Mouse (Mus musculus) forebrain, embryonic 10.5 days (tissue): ENCODE results near the gene Erg. TPM values are rescaled to one million over a fixed set of nuclear protein-coding genes. Genes with fewer than 3 reads are reported as not detected.
A peak's percentile ranks its signal among the peaks of the same experiment; 100 is the strongest.

ENCODE experiments used
- DNase-seq: peaks from one replicate; pipeline ENCODE4 v3.0.0-alpha.2; 2017; ENCODE audit warnings: low spot score; ENCODE audit errors: extremely low spot score
- H3K27ac ChIP-seq: fragments of 300-500 bp; sonication (generic); 2 replicates; pipeline ENCODE4 v1.5.1; 2016; ENCODE audit warnings: mild to moderate bottlenecking
- H3K27me3 ChIP-seq: fragments of 300-500 bp; sonication (generic); 2 replicates; pipeline ENCODE4 v1.6.1; 2016; ENCODE audit warnings: mild to moderate bottlenecking; ENCODE audit not compliant: poor library complexity, severe bottlenecking
- H3K36me3 ChIP-seq: fragments of 300-500 bp; sonication (generic); replicated peaks from 2 replicates; pipeline ENCODE4 v1.6.1; 2016; ENCODE audit warnings: mild to moderate bottlenecking, moderate library complexity
- H3K4me1 ChIP-seq: fragments of 300-500 bp; sonication (generic); 2 replicates; pipeline ENCODE4 v1.6.1; 2016
- H3K4me3 ChIP-seq: fragments of 300-500 bp; sonication (generic); 2 replicates; pipeline ENCODE4 v1.5.1; 2016; ENCODE audit warnings: mild to moderate bottlenecking, moderate library complexity
- H3K9me3 ChIP-seq: fragments of 300-500 bp; sonication (generic); 2 replicates; pipeline ENCODE4 v1.6.1; 2016; ENCODE audit warnings: mild to moderate bottlenecking, moderate library complexity
- WGBS: fragments of 180-500 bp; shearing (Covaris S2); methylation state at CpG from one replicate; pipeline ENCODE4 v1.1.7; 2016; 5-methylcytosine and 5-hydroxymethylcytosine counted together
- polyA plus RNA-seq: library from polyadenylated mRNA; unstranded; fragments of >200 nt; fragmentation: Nextera tagmentation; extraction: Ambion mirVana; gene quantifications from 2 replicates; pipeline ENCODE4 v1.2.1, GENCODE M21; 2016

Gene Erg
- polyA plus RNA-seq, 1 experiment from 2014 or later, result 1.9 TPM

DNA sequence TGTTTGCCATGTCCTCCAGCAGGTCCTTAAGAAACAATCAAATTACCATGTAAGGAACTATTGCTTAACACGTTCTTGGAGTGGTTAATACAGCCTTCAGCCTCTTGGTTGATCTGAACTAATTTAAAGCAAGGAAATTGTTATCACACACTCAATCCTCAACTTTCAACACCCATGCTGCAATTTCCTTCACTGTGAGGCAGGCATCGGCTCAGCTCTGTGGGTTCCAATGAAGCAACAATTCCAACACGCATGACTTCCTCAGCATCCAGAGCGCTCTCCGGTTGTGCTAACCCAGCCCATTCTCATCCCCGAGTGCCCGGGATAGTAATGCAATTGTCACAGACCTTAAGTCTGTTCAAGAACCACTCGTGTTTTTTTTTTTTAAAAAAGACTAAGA is 121.8 kb downstream of the Erg start:
- 71% methylated on average over 8 of the region's 8 CpGs for WGBS
- no peak overlapping the region for H3K4me3 ChIP-seq
- no peak for DNase-seq
- H3K27me3 ChIP-seq, result no peaks in the 10 kb centered on the region
- 0 out of 2 replicates have a peak, but pooled peaks cover 3% of the 10 kb centered on the region for H3K4me1 ChIP-seq
- H3K36me3 ChIP-seq, result no peaks in the 10 kb centered on the region
- H3K27ac ChIP-seq, result no peak overlapping the region
- no peaks in the 10 kb centered on the region for H3K9me3 ChIP-seq

DNA sequence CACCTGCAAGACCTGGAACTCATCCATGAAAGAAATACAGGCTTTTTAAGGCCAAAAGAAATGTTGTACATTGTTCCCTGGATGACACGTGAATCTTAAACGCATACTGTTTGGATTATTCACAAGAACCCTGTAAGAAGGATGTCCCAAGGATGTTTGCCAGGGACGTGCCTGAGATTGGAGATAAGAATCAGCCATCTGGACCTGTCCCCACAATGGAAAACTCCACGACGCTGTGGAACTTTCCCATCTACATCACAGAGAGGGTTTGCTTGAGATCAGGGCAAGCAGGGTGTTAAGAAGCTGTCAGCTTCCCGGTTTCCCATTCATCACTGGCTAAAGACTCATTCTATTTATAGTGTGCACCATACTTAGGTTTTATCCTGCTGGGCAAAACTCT is 122.6 kb downstream of the Erg start:
- Histone ChIP-seq H3K4me3 (no peak overlapping the region), H3K27ac (no peak overlapping the region), H3K4me1 (0 out of 2 replicates have a peak, but pooled peaks cover 3% of the 10 kb centered on the region), H3K9me3 (no peaks in the 10 kb centered on the region), H3K36me3 (no peaks in the 10 kb centered on the region), H3K27me3 (no peaks in the 10 kb centered on the region)
- no peak for DNase-seq
- 78% methylated on average over 6 of the region's 6 CpGs for WGBS

DNA sequence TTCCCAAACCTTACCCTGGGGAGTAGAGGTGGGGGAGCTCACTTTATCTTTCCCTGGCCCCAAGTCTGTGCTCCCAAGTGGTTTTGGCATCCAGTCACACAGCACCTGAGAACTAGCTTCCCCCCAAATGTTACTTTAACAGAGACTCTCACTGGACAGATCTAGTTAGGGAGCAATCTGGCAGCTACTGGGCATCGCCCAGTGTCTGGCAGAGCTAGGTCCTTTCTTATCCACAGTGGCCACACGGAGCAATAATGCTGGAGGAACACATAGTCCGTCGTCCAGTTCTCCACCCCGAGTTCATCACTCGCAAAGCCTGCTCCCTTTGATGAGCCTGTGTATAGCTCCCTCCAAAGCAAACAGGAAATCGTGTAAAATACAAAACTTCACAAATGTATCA is 124.5 kb downstream of the Erg start:
- Histone ChIP-seq H3K27me3 (no peaks in the 10 kb centered on the region), H3K27ac (no peak overlapping the region), H3K4me1 (0 out of 2 replicates have a peak, but pooled peaks cover 3% of the 10 kb centered on the region), H3K4me3 (no peak overlapping the region), H3K36me3 (no peaks in the 10 kb centered on the region), H3K9me3 (no peaks in the 10 kb centered on the region)
- WGBS, result 86% methylated on average over 7 of the region's 7 CpGs
- no peak for DNase-seq

DNA sequence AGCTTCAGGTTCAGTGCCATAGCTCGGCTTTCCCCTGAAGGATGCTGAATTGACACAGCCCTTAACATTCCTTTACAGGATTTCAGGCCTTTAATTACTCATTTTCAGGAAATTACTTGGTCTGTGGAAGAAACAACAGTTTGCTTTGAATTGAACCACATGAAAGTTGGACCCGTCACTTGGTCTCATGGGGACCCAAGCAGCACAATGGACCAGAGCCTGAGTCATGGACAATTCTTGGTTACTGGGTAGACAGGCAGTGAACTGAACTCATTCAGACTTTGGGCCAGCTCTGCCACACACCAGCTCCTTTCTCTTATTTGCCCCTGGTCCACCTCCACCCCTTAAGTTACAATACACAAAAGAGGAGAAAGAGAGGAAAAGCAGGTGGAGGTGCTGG is 126.1 kb downstream of the Erg start:
- Histone ChIP-seq H3K4me3 (no peak overlapping the region), H3K9me3 (no peaks in the 10 kb centered on the region), H3K27ac (no peak overlapping the region), H3K4me1 (0 out of 2 replicates have a peak, but pooled peaks cover 3% of the 10 kb centered on the region), H3K27me3 (no peaks in the 10 kb centered on the region), H3K36me3 (no peaks in the 10 kb centered on the region)
- WGBS, result 84% methylated on average over 2 of the region's 2 CpGs
- DNase-seq, result no peak

DNA sequence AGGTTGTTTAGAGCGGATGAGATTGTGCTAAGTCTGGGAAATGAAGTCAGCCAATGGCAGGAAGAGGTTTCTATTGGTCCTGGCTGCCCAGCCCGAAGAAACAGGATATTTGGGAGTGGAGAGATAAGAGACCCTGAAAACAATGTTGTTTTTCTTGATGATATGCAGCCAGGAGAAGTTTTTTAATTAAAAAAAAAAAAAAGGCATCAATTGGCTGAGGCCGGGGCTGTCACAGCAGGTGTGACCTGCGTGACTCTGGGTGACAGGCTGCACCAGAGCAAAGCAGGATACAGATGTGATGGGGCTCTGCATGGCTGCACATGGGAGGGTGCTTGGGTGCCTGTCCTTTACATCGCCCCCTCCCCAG is 127.1 kb downstream of the Erg start:
- H3K4me1 ChIP-seq, result 0 out of 2 replicates have a peak, but pooled peaks cover 3% of the 10 kb centered on the region
- WGBS, result 88% methylated on average over 5 of the region's 5 CpGs
- H3K36me3 ChIP-seq, result no peaks in the 10 kb centered on the region
- no peak overlapping the region for H3K27ac ChIP-seq
- H3K4me3 ChIP-seq, result no peak overlapping the region
- no peaks in the 10 kb centered on the region for H3K9me3 ChIP-seq
- no peak for DNase-seq
- no peaks in the 10 kb centered on the region for H3K27me3 ChIP-seq

DNA sequence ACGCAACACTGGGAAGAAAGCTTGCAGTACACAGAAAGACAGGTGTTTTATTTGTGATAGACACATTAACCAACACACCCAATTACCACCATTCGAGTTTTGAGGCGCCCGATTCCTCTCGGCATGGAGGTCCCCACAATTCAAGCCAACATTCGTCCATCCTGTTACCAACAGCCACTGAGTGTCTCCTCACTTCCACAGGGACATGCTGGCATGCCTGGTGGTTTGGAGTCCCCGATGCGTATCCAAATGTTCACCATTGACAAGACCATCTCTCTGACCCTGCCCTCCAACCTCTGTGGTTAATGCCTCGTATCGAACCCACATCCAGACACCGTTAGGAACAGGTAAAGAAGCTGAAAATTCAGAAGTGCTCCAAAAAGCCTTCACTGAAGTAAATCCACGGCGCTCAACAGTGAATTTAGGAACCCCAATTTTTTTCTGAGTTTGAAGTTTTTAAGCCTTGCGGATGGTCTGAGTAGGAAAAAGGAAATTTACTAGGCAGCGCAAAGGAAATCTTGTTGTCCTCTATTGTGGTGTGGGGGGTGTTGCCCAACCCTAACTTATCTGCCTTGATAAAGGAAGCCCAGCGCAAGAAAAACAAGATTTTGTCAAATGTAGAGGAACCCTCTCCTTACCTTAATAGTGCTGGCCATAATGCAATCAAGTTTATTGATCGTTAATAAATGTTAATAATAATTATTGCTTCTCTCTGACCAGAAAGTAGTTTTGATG is 127.6 kb downstream of the Erg start:
- peak overlapping the region; percentile 4 for H3K4me3 ChIP-seq
- WGBS, result 93% methylated on average over 17 of the region's 17 CpGs
- H3K4me1 ChIP-seq, result 0 out of 2 replicates have a peak, but pooled peaks cover 3% of the 10 kb centered on the region
- H3K27ac ChIP-seq, result 0 out of 2 replicates have a peak overlapping the region, but pooled peaks have one; percentile 9
- no peak for DNase-seq
- H3K27me3 ChIP-seq, result no peaks in the 10 kb centered on the region
- no peaks in the 10 kb centered on the region for H3K9me3 ChIP-seq
- no peaks in the 10 kb centered on the region for H3K36me3 ChIP-seq

DNA sequence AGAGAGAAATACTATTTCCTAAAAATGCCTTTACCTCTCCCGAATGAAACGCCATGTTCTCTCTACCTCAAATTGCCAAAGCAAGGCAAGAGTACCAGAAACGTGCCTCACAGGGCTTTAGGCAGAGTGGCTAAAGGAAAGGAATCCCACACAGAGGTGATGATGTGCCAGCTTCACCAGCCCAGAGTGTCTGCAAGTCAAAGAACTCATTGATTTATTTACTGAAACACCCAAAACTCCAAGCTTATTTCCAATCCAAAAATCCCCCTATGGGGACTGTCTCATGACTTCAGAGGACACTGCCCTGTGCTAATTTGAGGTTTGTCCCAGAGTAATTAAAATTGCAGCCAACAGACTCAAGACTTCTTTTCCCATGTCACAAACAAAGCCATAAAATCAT is 129.4 kb downstream of the Erg start:
- Histone ChIP-seq H3K27ac (no peak overlapping the region), H3K36me3 (no peaks in the 10 kb centered on the region), H3K9me3 (no peaks in the 10 kb centered on the region), H3K27me3 (no peaks in the 10 kb centered on the region), H3K4me3 (peak overlapping the region; percentile 10; the same call in 1 of the 2 replicates), H3K4me1 (0 out of 2 replicates have a peak, but pooled peaks cover 3% of the 10 kb centered on the region)
- 90% methylated on average over 3 of the region's 3 CpGs for WGBS
- no peak for DNase-seq

DNA sequence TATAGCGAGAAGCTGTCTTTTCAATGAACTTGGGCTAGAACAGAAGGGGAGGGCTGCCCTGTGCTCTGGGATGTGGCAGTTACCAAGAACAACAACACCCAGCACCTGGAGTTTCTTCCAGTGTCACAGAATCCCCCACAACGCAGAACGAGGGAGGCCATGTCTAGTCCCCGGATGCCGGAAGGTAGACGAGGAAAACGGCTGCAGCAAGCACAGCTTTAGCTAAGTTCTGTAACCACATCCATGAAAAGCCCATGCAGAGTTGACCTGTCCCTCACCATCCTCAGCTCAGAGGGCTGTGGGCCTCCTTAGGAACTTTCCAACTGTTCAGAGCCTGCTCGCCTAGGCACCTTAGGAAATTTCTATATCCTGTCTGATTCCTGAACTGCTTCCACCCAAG is 130.5 kb downstream of the Erg start:
- Histone ChIP-seq H3K4me1 (no peaks in the 10 kb centered on the region), H3K36me3 (no peaks in the 10 kb centered on the region), H3K9me3 (no peaks in the 10 kb centered on the region), H3K27me3 (no peaks in the 10 kb centered on the region), H3K4me3 (no peak overlapping the region; the same call in 1 of the 2 replicates), H3K27ac (no peak overlapping the region)
- DNase-seq, result no peak
- WGBS, result 90% methylated on average over 8 of the region's 8 CpGs

DNA sequence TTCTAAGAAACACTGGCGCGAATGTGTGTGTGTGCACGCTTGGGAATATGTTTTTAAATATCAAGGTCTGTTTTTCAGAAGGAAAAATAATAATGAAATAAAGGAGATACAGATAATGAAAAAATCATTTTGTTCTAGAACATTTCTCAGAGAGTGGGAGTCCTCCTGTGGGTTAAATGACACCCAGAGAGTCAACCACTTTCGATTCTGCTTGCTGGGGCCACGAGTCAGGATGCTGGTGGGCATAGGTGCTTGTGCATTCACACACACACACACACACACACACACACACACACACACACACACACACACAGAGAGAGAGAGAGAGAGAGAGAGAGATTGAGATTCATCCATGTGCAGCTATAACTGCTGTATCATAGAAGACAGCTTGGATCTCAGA is 130.9 kb downstream of the Erg start:
- Histone ChIP-seq H3K36me3 (no peaks in the 10 kb centered on the region), H3K9me3 (no peaks in the 10 kb centered on the region), H3K27me3 (no peaks in the 10 kb centered on the region), H3K27ac (no peak overlapping the region), H3K4me1 (no peaks in the 10 kb centered on the region), H3K4me3 (no peak overlapping the region)
- DNase-seq, result no peak
- 97% methylated on average over 5 of the region's 5 CpGs for WGBS

DNA sequence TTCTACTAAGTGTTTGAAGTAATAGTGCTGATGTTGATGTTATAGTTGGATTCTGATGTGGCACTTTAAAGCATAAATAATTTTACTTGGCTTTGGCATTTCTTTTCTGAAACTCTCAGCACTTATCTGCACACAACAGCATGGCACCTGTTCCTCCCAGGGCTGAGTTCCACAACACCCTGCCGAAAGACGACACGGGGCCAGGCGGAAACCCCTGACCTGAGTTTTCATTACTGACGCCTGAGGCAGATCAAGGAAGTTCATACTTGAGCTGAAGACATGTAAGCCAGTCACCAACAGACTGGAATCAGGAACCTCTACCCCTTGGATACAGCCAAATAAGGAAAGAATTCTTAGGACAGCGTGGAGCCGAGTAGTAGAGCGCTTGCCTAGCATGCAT is 134.0 kb downstream of the Erg start:
- no peaks in the 10 kb centered on the region for H3K9me3 ChIP-seq
- no peak overlapping the region for H3K4me3 ChIP-seq
- WGBS, result 97% methylated on average over 8 of the region's 8 CpGs
- H3K4me1 ChIP-seq, result peaks cover 3% of the 10 kb centered on the region; the same call in 1 of the 2 replicates
- no peaks in the 10 kb centered on the region for H3K27me3 ChIP-seq
- H3K27ac ChIP-seq, result no peak overlapping the region
- H3K36me3 ChIP-seq, result no peaks in the 10 kb centered on the region
- no peak for DNase-seq

DNA sequence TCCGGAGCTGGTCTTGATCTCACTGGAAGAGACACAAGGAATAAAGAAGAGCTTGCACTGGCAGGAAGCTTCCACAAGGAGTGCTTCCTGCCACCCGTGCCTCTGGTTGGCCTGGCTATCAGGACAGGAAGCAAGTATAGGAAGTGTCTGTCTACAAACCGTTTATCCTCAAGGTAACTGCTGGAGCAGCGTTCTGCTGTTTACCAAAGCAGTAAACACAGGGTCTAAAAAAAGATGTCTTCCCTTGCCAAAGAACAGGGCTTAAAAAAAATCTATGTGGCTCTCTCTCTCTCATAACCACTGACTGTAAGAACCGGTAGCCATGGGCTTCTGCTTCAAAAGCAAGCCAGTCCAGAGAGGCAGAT is 137.1 kb downstream of the Erg start:
- Histone ChIP-seq H3K4me3 (no peak overlapping the region), H3K27me3 (no peaks in the 10 kb centered on the region), H3K27ac (0 out of 2 replicates have a peak overlapping the region, but pooled peaks have one; percentile 20), H3K4me1 (peaks cover 3% of the 10 kb centered on the region; the same call in 1 of the 2 replicates), H3K9me3 (no peaks in the 10 kb centered on the region), H3K36me3 (no peaks in the 10 kb centered on the region)
- WGBS, result 87% methylated on average over 5 of the region's 5 CpGs
- no peak for DNase-seq

DNA sequence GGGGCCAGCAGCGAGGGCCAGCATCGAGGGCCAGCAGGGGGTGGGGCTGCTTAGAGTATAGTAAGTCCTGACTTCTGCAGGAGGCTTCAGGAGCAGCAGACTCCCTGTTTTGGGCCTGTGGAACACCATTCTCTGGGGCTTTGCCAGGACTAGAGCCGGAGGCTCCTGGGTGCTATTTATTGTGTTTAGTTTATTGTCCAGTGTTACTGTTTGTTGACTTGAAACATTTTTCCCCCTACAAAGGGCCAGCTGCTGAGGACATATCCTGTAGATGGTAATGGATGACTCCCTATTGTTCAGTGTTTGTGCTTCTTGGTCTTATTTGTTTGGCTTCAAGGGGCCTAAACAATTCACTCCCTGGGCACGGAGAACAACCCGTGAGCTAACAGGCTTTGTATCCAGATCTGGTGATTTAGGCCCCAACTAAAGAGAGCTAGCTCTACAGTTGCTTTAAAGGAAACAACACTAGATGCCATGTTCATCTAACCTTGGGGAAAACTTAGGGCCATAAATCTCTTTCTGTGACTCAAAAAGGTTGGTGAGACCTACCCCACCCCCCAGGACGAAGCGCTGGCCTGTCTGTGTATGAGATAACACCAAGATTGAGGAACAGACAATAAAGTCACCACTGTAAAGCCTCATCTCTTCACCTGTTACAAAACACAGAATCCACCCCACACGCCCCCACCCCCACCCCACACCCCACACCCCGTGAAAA is 137.6 kb downstream of the Erg start:
- Histone ChIP-seq H3K4me3 (no peak overlapping the region), H3K4me1 (peaks cover 3% of the 10 kb centered on the region; the same call in 1 of the 2 replicates), H3K27ac (0 out of 2 replicates have a peak overlapping the region, but pooled peaks have one; percentile 20), H3K9me3 (no peaks in the 10 kb centered on the region), H3K36me3 (no peaks in the 10 kb centered on the region), H3K27me3 (no peaks in the 10 kb centered on the region)
- no peak for DNase-seq
- WGBS, result 79% methylated on average over 9 of the region's 9 CpGs

DNA sequence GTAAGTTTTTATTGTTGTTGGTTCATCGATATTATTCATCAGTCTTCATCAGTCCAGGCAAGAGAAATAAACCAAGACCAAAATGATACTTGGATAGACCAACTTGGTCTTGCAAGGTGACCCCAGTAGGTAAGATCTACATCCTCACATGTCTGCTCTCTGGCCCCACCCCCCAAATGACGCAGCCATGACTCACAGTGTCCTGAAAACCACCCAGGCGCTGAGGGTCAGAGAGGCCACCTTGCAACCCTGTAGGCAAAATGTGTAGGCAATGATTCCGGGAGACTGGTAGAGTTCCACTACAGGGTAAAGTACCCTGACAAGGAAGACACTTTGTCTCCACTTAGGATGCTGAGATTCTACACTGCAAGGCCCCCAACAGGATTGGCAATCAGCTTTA is 138.5 kb downstream of the Erg start:
- peaks cover 3% of the 10 kb centered on the region; the same call in 1 of the 2 replicates for H3K4me1 ChIP-seq
- WGBS, result 89% methylated on average over 4 of the region's 4 CpGs

More for the DNA sequence above, 138.5 kb downstream of the Erg start:
- no peak for DNase-seq
- Histone ChIP-seq H3K27ac (no peak overlapping the region), H3K27me3 (no peaks in the 10 kb centered on the region), H3K9me3 (no peaks in the 10 kb centered on the region), H3K4me3 (no peak overlapping the region), H3K36me3 (no peaks in the 10 kb centered on the region)
